Mouse (Mus musculus) inflammation-experienced regulatory T-cells, adult 6 months (primary cell): ENCODE data around the gene Cacnb3. TPM values are rescaled to one million over a fixed set of nuclear protein-coding genes. Genes with fewer than 3 reads are reported as not detected.

Experiments used
- ATAC-seq: one replicate; pipeline ENCODE4 v1.8.0; 2017
- polyA plus RNA-seq, 3 experiments: library from polyadenylated mRNA; unstranded; fragments of 100-300 nt; shearing (Covaris generic); gene quantifications; one replicate each; pipeline ENCODE4 v1.2.1; 2017

Cacnb3 gene
- polyA plus RNA-seq, 3 experiments from 2014 or later = 0.30 to 0.38 TPM; not detected in 1

GRCm38 (mm10) chr15:98676940-98677728 lies 46.5 kb downstream of the Cacnb3 start, which contains the start of gene Rnd1:
TSS of gene Rnd1 (minus strand) at chr15:98677461.
- peak; percentile 98 for ATAC-seq

- no peak for ATAC-seq
Observed at GRCm38 (mm10) chr15:98677977-98678376, 47.3 kb downstream of the Cacnb3 start.

- ATAC-seq = no peak
Observed at GRCm38 (mm10) chr15:98680660-98681059, 50.0 kb downstream of the Cacnb3 start.

DNA sequence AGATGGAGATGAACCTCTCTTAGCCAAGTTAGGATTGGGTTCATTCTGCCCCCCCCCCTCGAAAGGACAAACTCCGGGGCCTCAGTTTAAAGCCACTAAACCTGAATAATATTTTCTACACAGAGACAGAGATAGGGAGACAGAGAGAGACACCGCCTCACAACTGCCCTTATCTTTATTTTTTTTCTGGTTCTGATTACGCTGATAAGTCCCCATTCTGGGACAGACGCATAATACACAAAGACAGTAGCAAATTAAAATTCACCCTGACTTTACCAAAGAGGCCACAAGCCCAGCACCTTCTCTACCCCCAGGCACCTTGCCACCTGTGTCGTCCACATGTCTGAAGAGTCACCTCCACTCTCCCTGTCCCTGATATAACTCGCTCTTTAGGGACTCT lies 51.0 kb downstream of the Cacnb3 start:
- ATAC-seq = no peak

DNA sequence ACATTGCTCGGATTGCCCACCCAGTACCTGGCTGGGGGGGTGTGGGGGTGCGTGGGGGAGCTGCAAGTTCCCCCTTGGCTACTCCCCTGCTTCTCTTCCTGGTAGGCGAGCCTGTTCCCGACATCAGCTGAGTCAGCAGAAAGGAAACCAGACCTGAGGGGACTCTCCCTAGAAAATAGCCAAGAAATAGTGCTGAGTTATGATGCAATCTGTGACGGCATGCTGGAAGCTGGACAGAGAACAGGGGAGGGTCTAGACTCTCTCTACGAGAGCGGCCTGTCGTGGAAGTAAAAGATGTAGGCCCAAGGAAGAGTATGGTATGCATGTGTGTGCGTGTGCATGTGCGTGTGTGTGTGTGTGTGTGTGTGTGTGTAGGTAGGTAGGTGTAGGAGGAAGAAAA lies 52.5 kb downstream of the Cacnb3 start:
- no peak for ATAC-seq

GRCm38 (mm10) chr15:98683746-98684145 lies 53.1 kb downstream of the Cacnb3 start:
- ATAC-seq = no peak

GRCm38 (mm10) chr15:98685926-98686325 lies 55.3 kb downstream of the Cacnb3 start:
- ATAC-seq = no peak

GRCm38 (mm10) chr15:98689682-98690081 lies 59.0 kb downstream of the Cacnb3 start:
- no peak for ATAC-seq

- no peak for ATAC-seq
Observed at GRCm38 (mm10) chr15:98691486-98692147, 61.0 kb downstream of the Cacnb3 start.

- no peak for ATAC-seq
Observed at GRCm38 (mm10) chr15:98692171-98692715, 61.6 kb downstream of the Cacnb3 start.

Other genes with a start within 250 kb of the Cacnb3 start
- not detected for gene Olfr283, start 249.9 kb upstream of the Cacnb3 start, polyA plus RNA-seq
- gene Olfr282, start 199.6 kb upstream of the Cacnb3 start, polyA plus RNA-seq = not detected
- not detected for gene Olfr281, start 178.3 kb upstream of the Cacnb3 start, polyA plus RNA-seq
- not detected for gene OR5BS1P, start 160.9 kb upstream of the Cacnb3 start, polyA plus RNA-seq
- gene Lalba, start 148.1 kb upstream of the Cacnb3 start, polyA plus RNA-seq = not detected
- gene Olfr279, start 138.4 kb upstream of the Cacnb3 start, polyA plus RNA-seq = under 1 TPM in 2 of 3 experiments, not detected in 1; 0.06 to 0.07 TPM
- 10 to 100 TPM; 29.4 to 33.1 (median 32.4) TPM for gene Kansl2, start 96.6 kb upstream of the Cacnb3 start, polyA plus RNA-seq
- gene Ccnt1, start 59.9 kb upstream of the Cacnb3 start, polyA plus RNA-seq = 10 to 100 TPM; 69.3 to 99.2 (median 86.3) TPM
- not detected for gene 4930415O20Rik, start 59.8 kb upstream of the Cacnb3 start, polyA plus RNA-seq
- gene Adcy6, start 20.8 kb upstream of the Cacnb3 start, polyA plus RNA-seq = under 1 TPM in 2 of 3 experiments, not detected in 1; 0.28 to 0.44 TPM
- 10 to 100 TPM; 15.4 to 37.0 (median 37.0) TPM for gene Ddx23, start 32.1 kb downstream of the Cacnb3 start, polyA plus RNA-seq
- gene Rnd1, start 46.6 kb downstream of the Cacnb3 start, polyA plus RNA-seq = 1 to 10 TPM in 1 of 3 experiments, under 1 TPM in 2; 0.94 to 1.8 (median 0.99) TPM
- not detected for gene Ccdc65, start 77.4 kb downstream of the Cacnb3 start, polyA plus RNA-seq
- 1 to 10 TPM in 1 of 3 experiments, under 1 TPM in 1, not detected in 1; 0.62 to 1.7 TPM for gene Fkbp11, start 97.4 kb downstream of the Cacnb3 start, polyA plus RNA-seq
- gene Arf3, start 132.4 kb downstream of the Cacnb3 start, polyA plus RNA-seq = 10 to 100 TPM; 35.5 to 38.0 (median 37.8) TPM
- gene Wnt10b, start 147.3 kb downstream of the Cacnb3 start, polyA plus RNA-seq = under 1 TPM in 1 of 3 experiments, not detected in 2; 0.15 TPM
- gene Wnt1, start 159.0 kb downstream of the Cacnb3 start, polyA plus RNA-seq = under 1 TPM in 1 of 3 experiments, not detected in 2; 0.15 TPM
- gene Ddn, start 178.7 kb downstream of the Cacnb3 start, polyA plus RNA-seq = not detected
- gene Prkag1, start 200.7 kb downstream of the Cacnb3 start, polyA plus RNA-seq = 100 to 1,000 TPM; 119 to 137 (median 129) TPM
- gene Kmt2d, start 240.4 kb downstream of the Cacnb3 start, polyA plus RNA-seq = 10 to 100 TPM; 18.7 to 36.4 (median 30.7) TPM